8 mouse cellular contexts compared by ENCODE assay signal in the genomic region with DNA sequence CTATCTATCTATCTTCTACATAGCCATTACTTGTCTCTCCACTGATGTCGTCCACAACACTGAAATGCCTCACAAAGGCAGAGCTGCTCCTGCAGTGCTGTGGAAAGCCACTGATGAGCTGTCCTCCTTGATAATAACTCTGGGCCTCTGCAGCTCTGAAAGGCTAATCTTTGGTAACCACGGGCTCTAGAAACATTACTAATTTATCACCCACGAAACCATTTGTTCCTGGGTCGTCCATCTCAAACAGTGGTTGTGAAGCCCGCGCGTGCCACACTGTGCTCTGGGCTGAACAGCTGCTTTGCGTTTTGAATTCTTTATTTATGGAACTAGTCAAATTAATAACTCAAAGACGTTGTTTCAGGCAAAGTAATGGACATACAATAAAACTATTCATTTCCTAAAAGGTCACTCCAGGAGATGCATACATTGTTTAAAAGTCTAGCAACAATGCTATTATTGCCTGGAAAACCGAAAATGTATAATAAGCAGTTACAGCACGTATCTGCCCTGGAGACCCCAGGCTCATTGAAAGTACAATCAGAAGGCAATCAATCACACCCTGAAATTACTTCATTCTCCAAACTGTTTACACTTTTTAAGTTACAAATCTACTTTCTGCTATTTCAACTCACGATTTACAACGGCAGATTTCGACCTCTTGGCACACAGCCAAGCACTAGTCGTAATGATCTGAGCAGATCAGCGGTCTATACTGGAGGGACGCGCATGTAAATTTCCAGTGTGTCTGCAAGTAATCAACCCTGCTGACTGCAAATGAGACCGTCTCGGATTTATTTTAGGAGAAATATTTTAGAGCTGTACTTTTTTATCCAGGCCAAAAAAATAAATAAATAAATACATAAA.
DNase-seq lines count a peak whose midpoint lies in the region; ATAC-seq and TF ChIP-seq lines count a peak whose summit lies in the region.

No protein-coding gene starts in this region.

- H3K4me3 ChIP-seq in gastrocnemius, adult 2 months: peak overlapping the region; percentile 74
- 0 out of 2 replicates have a peak overlapping the region, but pooled peaks have one; percentile 20 for H3K4me3 ChIP-seq in limb, embryonic 13.5 days
- 0 out of 2 replicates have a peak overlapping the region, but pooled peaks have one; percentile 12 for H3K4me3 ChIP-seq in stomach, embryonic 15.5 days (replicated peaks)

- H3K27me3 ChIP-seq in limb, embryonic 13.5 days: no peaks in the 10 kb centered on the region
- H3K27me3 ChIP-seq in stomach, embryonic 15.5 days (replicated peaks): no peaks in the 10 kb centered on the region

- peaks cover 43% of the 10 kb centered on the region for H3K4me1 ChIP-seq in limb, embryonic 13.5 days
- H3K4me1 ChIP-seq in stomach, embryonic 15.5 days: peaks cover 3% of the 10 kb centered on the region; the same call in 1 of the 2 replicates

- intact Hi-C loops in gastrocnemius, adult 2 months (cut with DNase I): no loop called here

- peak overlapping the region; percentile 41 for H3K27ac ChIP-seq in gastrocnemius, adult 2 months
- H3K27ac ChIP-seq in limb, embryonic 13.5 days: no peak overlapping the region
- H3K27ac ChIP-seq in stomach, embryonic 15.5 days: peak overlapping the region; percentile 51; the same call in 1 of the 2 replicates

- H3K4me2 ChIP-seq in limb, embryonic 13.5 days (replicated peaks): peak overlapping the region; percentile 54
- H3K4me2 ChIP-seq in stomach, embryonic 15.5 days: peak overlapping the region; percentile 34; the same call in 1 of the 2 replicates

- no peak for TF ChIP-seq CTCF in gastrocnemius, adult 2 months (IDR thresholded peaks at IDR 0.05)

- H3K36me3 ChIP-seq in limb, embryonic 13.5 days: peaks cover 11% of the 10 kb centered on the region; the same call in 1 of the 2 replicates
- peaks cover 6% of the 10 kb centered on the region; the same call in 1 of the 2 replicates for H3K36me3 ChIP-seq in stomach, embryonic 15.5 days

- peak; percentile 14 to 25 for DNase-seq in layer of hippocampus, postnatal 10 days (ENCODE audit: low spot score in 2 of 2)
- DNase-seq in layer of hippocampus, adult 18-20 months (ENCODE audit: low spot score in 2 of 2): no peak
- peak; percentile 43 for DNase-seq in cerebellum, adult 9-11 months
- DNase-seq in gastrocnemius, adult 2 months: peak; percentile 47
- DNase-seq in frontal cortex, postnatal 25 days (ENCODE audit: low spot score in 2 of 2): no peak

- H3K9me3 ChIP-seq in limb, embryonic 13.5 days: no peaks in the 10 kb centered on the region
- H3K9me3 ChIP-seq in stomach, embryonic 15.5 days: no peaks in the 10 kb centered on the region

- H3K9ac ChIP-seq in limb, embryonic 13.5 days: no peak overlapping the region
- no peak overlapping the region for H3K9ac ChIP-seq in stomach, embryonic 15.5 days

- peak; percentile 62; the same call in 1 of the 2 replicates for ATAC-seq in limb, embryonic 13.5 days (ENCODE audit: low FRiP score, low read depth)
- peak; percentile 45; the same call in 1 of the 2 replicates for ATAC-seq in stomach, embryonic 15.5 days (ENCODE audit: insufficient read depth, low FRiP score, low read depth)
- ATAC-seq in megakaryocyte, adult 5-6 weeks (ENCODE audit: poor library complexity, severe bottlenecking): no peak

- WGBS in limb, embryonic 13.5 days: 5% methylated on average over 20 of the region's 20 CpGs
- 17% methylated on average over 20 of the region's 20 CpGs for WGBS in stomach, embryonic 15.5 days

Comparison
In these comparisons a context has a peak if more than half of its experiments do, and no peak if none do; other contexts are left out.
1. DNase-seq: peak in layer of hippocampus, postnatal 10 days (2 of 2), cerebellum, adult 9-11 months (single experiment) and gastrocnemius, adult 2 months (single experiment); none in layer of hippocampus, adult 18-20 months (0 of 2) and frontal cortex, postnatal 25 days (0 of 2).
2. H3K4me3 ChIP-seq: peak in every context shown above with its lines; median percentile 74 in gastrocnemius, adult 2 months; 20 in limb, embryonic 13.5 days; 12 in stomach, embryonic 15.5 days.